8 mouse cellular contexts compared by ENCODE assay signal in the genomic region with DNA sequence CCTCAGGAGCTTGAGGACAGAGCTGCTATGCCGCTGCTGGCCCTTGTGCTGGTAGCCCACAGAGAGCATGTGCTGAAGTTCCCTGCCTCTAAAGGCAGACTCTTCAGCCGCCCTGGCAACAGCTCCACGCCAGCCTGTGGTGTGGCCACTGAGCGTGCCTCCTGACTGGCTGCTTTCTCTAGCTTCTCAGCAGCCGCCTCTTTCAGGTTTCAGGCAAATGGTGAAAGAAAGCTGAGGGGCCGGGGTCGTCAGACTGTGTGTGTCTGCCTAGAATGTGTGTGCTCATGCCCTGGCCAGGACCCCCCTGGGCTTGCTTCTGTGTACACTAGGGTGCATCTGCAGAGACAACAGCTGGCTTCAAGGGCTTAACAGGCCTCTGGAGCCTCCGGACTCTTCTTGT.
DNase-seq lines count a peak whose midpoint lies in the region; ATAC-seq and TF ChIP-seq lines count a peak whose summit lies in the region.

No protein-coding gene starts in this region.

- ATAC-seq in granulocyte monocyte progenitor cell, adult 5-6 weeks (replicated peaks; ENCODE audit: poor library complexity, severe bottlenecking), result peak; percentile 13
- ATAC-seq in lung, embryonic 16.5 days (ENCODE audit: low read depth), result 0 out of 2 replicates have a peak, but pooled peaks have one; percentile 13
- no peak for ATAC-seq in stomach, postnatal 0 days (ENCODE audit: low FRiP score, low TSS enrichment)
- no peak; the same call in 1 of the 2 replicates for ATAC-seq in megakaryocyte progenitor cell, adult 5-6 weeks (replicated peaks; ENCODE audit: poor library complexity)
- no peak for ATAC-seq in monocyte, adult 5-6 weeks (replicated peaks; ENCODE audit: insufficient number of reproducible peaks, low FRiP score, low TSS enrichment, poor library complexity, severe bottlenecking)

- H3K9ac ChIP-seq in lung, embryonic 16.5 days (ENCODE audit: low read length), result peak overlapping the region; percentile 50
- H3K9ac ChIP-seq in stomach, postnatal 0 days (ENCODE audit: low read length), result no peak overlapping the region

- H3K27me3 ChIP-seq in lung, embryonic 16.5 days (ENCODE audit: control insufficient read depth, insufficient read depth, low read depth, low read length), result no peaks in the 10 kb centered on the region
- no peaks in the 10 kb centered on the region for H3K27me3 ChIP-seq in stomach, postnatal 0 days (ENCODE audit: control insufficient read depth, insufficient read depth, low read length)

- no peak overlapping the region for H3K4me3 ChIP-seq in lung, embryonic 16.5 days (ENCODE audit: low read length)
- no peak overlapping the region for H3K4me3 ChIP-seq in stomach, postnatal 0 days (ENCODE audit: low read depth, low read length)

- H3K9me3 ChIP-seq in lung, embryonic 16.5 days (ENCODE audit: control insufficient read depth, low read length), result no peaks in the 10 kb centered on the region
- no peaks in the 10 kb centered on the region for H3K9me3 ChIP-seq in stomach, postnatal 0 days (ENCODE audit: control insufficient read depth, low read length)

- 24% methylated on average over 8 of the region's 8 CpGs for WGBS in lung, embryonic 16.5 days
- WGBS in stomach, postnatal 0 days, result 20% methylated on average over 8 of the region's 8 CpGs

- H3K27ac ChIP-seq in lung, embryonic 16.5 days (ENCODE audit: low read length), result peak overlapping the region; percentile 63
- H3K27ac ChIP-seq in stomach, postnatal 0 days (replicated peaks), result peak overlapping the region; percentile 63

- peak; percentile 43 to 60 for DNase-seq in layer of hippocampus, postnatal 10 days (ENCODE audit: low spot score in 2 of 2)
- DNase-seq in layer of hippocampus, adult 9-10 months (ENCODE audit: low spot score), result no peak
- peak; percentile 83 to 84 for DNase-seq in cerebellum, postnatal 14 days
- DNase-seq in stomach, postnatal 0 days (ENCODE audit: low spot score), result no peak

- peaks cover 80% of the 10 kb centered on the region for H3K4me1 ChIP-seq in lung, embryonic 16.5 days (replicated peaks; ENCODE audit: control insufficient read depth, insufficient read depth, low read length)
- peaks cover 58% of the 10 kb centered on the region for H3K4me1 ChIP-seq in stomach, postnatal 0 days (replicated peaks; ENCODE audit: control insufficient read depth, insufficient read depth)

- no peak for TF ChIP-seq EP300 in stomach, postnatal 0 days (optimal IDR thresholded peaks at IDR 0.05)

- H3K4me2 ChIP-seq in lung, embryonic 16.5 days (ENCODE audit: low read depth, low read length), result no peak overlapping the region
- no peak overlapping the region for H3K4me2 ChIP-seq in stomach, postnatal 0 days (replicated peaks; ENCODE audit: low read depth)

- TF ChIP-seq CTCF in stomach, postnatal 0 days (IDR thresholded peaks at IDR 0.05; ENCODE audit: low read depth), result no peak

- H3K36me3 ChIP-seq in lung, embryonic 16.5 days (ENCODE audit: control insufficient read depth, insufficient read depth, low read length), result no peaks in the 10 kb centered on the region
- no peaks in the 10 kb centered on the region for H3K36me3 ChIP-seq in stomach, postnatal 0 days (ENCODE audit: control insufficient read depth, insufficient read depth, low read length)

Comparison
In these comparisons a context has a peak if more than half of its experiments do, and no peak if none do; other contexts are left out.
1. DNase-seq: peak in layer of hippocampus, postnatal 10 days (2 of 2) and cerebellum, postnatal 14 days (2 of 2); none in layer of hippocampus, adult 9-10 months (single experiment) and stomach, postnatal 0 days (single experiment).
2. ATAC-seq: peak in granulocyte monocyte progenitor cell, adult 5-6 weeks (single experiment) and lung, embryonic 16.5 days (single experiment); none in stomach, postnatal 0 days (single experiment), megakaryocyte progenitor cell, adult 5-6 weeks (single experiment) and monocyte, adult 5-6 weeks (single experiment).